Mouse (Mus musculus): ENCODE results near the gene Col6a3. TPM values are rescaled to one million over a fixed set of nuclear protein-coding genes. Genes with fewer than 3 reads are reported as not detected.

Gene Col6a3
- polyA plus RNA-seq, 1 experiment = 16.1 TPM

DNA sequence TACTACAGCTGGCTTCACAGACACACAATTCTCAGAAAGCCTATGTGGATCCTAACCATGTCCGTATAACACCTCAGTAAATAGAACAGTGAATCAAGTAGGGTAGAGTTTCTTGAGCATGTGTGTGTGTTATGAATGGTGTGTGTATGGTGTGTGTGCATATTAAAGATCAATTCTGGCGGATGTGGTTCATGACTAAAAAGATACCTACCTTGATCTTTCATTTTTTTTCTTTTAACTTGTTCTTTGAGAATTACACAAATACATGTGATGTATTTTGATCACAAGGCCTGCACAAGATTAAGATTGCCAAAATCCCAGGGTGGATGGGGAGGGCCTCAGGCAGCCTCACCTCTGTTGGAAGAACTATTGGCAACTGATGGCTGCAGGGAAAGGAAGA lies 104.9 kb downstream of the Col6a3 start:
- WGBS = 81% methylated on average over 2 of the region's 2 CpGs
- no peaks in the 10 kb centered on the region for H3K4me1 ChIP-seq (ENCODE audit: control insufficient read depth, insufficient read depth, low read length)
- H3K4me3 ChIP-seq (replicated peaks; ENCODE audit: control insufficient read depth, low read depth, low read length) = no peak overlapping the region
- TF ChIP-seq POLR2A (IDR thresholded peaks at IDR 0.05; ENCODE audit: borderline replicate concordance, control insufficient read depth, low read depth, low read length) (no peak), CTCF (IDR thresholded peaks at IDR 0.05; ENCODE audit: control insufficient read depth, insufficient read depth, low read length) (no peak)
- no peak overlapping the region for H3K27ac ChIP-seq (ENCODE audit: control insufficient read depth, insufficient read depth, low read depth, low read length, poor library complexity)

DNA sequence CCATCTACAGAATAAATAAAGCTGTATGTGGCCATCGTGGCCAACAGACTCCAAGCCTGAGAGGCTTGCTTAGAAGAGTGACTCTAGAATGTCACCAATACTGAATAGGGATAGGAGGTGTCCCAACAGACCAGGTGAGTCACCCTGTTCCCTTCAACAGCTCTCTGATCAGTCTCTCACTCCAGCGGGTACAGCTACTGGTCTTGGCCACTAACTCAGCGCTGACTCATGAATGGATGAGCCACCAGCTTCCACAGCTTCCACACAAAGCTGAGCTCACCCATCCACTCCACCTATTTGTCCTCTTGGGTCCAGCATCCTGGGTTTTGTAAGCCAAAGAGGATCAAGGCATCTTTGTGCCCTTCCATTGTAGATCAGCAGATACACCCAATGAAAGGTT lies 114.3 kb downstream of the Col6a3 start:
- TF ChIP-seq CTCF (IDR thresholded peaks at IDR 0.05; ENCODE audit: control insufficient read depth, insufficient read depth, low read length) = no peak
- no peak for TF ChIP-seq POLR2A (IDR thresholded peaks at IDR 0.05; ENCODE audit: borderline replicate concordance, control insufficient read depth, low read depth, low read length)
- Histone ChIP-seq H3K4me1 (ENCODE audit: control insufficient read depth, insufficient read depth, low read length) (no peaks in the 10 kb centered on the region), H3K4me3 (replicated peaks; ENCODE audit: control insufficient read depth, low read depth, low read length) (no peak overlapping the region), H3K27ac (ENCODE audit: control insufficient read depth, insufficient read depth, low read depth, low read length, poor library complexity) (no peak overlapping the region)
- WGBS = 81% methylated on average over 3 of the region's 3 CpGs

DNA sequence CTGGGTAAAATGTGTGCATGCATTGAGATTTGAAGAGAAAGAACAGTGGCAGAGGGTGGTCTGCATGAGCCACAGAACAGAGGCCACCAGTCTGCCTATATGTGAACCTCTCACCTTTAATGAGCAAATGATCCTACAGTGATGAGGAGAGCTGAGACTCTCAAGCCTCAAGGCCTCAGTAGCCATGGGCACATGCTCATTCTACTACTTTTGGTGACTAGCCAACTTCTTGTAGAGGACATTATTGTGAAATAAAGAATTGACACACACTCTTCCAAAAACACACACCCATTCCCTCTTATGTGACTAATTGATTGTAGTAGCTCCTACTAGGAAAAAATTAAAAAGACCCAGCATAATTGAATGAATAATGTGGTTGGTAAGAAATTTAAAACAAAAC lies 120.0 kb downstream of the Col6a3 start:
- no peak overlapping the region for H3K27ac ChIP-seq (ENCODE audit: control insufficient read depth, insufficient read depth, low read depth, low read length, poor library complexity)
- no peak overlapping the region for H3K4me3 ChIP-seq (replicated peaks; ENCODE audit: control insufficient read depth, low read depth, low read length)
- no peaks in the 10 kb centered on the region for H3K4me1 ChIP-seq (ENCODE audit: control insufficient read depth, insufficient read depth, low read length)
- TF ChIP-seq POLR2A (IDR thresholded peaks at IDR 0.05; ENCODE audit: borderline replicate concordance, control insufficient read depth, low read depth, low read length) (no peak), CTCF (IDR thresholded peaks at IDR 0.05; ENCODE audit: control insufficient read depth, insufficient read depth, low read length) (no peak)

DNA sequence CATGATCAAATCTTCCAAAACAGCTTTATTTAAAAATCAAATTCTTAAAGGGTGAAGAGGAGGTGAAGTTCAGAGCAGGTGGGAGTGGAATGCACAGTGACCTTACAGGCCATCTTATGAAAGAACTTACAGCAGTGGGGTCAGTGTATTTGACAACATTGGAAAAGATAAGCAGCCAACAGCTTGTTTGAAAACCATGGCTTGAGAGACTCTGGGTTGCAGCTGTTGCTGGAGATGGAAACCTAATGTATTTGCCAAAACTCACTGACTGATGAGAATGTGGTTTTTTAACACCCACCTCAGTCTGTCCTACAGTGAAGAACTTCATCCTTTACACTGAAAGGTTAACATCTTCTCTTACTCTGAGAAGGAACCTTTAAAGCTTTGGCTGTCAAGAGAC lies 120.4 kb downstream of the Col6a3 start:
- Histone ChIP-seq H3K4me1 (ENCODE audit: control insufficient read depth, insufficient read depth, low read length) (no peaks in the 10 kb centered on the region), H3K27ac (ENCODE audit: control insufficient read depth, insufficient read depth, low read depth, low read length, poor library complexity) (no peak overlapping the region), H3K4me3 (replicated peaks; ENCODE audit: control insufficient read depth, low read depth, low read length) (no peak overlapping the region)
- TF ChIP-seq CTCF (IDR thresholded peaks at IDR 0.05; ENCODE audit: control insufficient read depth, insufficient read depth, low read length) (no peak), POLR2A (IDR thresholded peaks at IDR 0.05; ENCODE audit: borderline replicate concordance, control insufficient read depth, low read depth, low read length) (no peak)

DNA sequence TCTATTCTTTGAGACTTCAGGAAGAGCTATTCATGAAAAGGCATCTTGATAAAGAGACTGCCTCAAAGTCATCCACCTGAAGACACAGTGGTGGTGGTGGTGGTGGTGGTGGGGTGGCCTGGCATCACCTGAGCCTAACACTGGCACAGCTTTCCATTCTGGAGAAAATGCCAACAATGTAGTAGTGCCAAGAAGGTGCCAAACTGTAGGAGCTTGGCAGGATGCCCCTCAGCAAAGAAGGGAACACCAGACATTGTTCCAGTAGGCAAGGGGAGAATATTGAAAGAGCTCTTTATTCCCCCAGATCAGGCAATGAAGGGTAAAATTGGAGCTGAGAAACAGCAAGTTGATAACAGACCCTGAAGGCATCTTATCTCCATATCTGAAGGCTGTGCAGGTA lies 121.8 kb downstream of the Col6a3 start:
- no peak overlapping the region for H3K4me3 ChIP-seq (replicated peaks; ENCODE audit: control insufficient read depth, low read depth, low read length)

DNA sequence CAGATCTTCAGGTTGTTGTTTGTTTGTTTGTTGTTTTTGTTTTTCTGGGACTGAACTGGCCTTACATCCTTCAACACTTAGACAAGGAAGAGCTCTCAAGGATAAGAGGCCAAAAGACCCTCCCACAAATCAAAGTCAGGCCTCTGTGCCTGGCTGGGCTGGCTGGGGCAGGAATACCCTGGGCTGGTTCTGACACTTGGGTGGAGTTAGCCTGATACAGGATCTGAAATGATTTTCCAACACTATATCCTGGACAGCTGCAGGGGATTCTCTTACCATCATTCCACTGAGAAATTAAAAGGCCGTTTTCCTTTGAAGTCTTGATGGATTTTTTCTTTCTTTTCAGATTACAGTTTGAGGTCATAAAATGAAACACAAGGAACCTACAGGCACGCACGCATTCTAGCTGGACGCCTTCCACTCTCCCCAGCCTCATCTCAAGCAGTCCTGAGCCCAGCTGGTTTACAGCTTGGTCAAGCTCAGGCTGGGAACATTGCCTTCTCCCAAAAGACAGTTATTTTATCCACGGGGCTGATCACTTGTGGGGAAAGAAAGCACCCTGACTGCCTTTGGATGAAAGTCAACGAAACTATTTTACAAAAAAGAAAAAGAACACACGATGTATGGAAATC lies 123.0 kb downstream of the Col6a3 start:
- H3K4me1 ChIP-seq (ENCODE audit: control insufficient read depth, insufficient read depth, low read length) = no peaks in the 10 kb centered on the region
- TF ChIP-seq POLR2A (IDR thresholded peaks at IDR 0.05; ENCODE audit: borderline replicate concordance, control insufficient read depth, low read depth, low read length) (no peak), CTCF (IDR thresholded peaks at IDR 0.05; ENCODE audit: control insufficient read depth, insufficient read depth, low read length) (no peak)
- H3K4me3 ChIP-seq (replicated peaks; ENCODE audit: control insufficient read depth, low read depth, low read length) = no peak overlapping the region
- WGBS = 68% methylated on average over 7 of the region's 7 CpGs
- no peak overlapping the region for H3K27ac ChIP-seq (ENCODE audit: control insufficient read depth, insufficient read depth, low read depth, low read length, poor library complexity)

More for the DNA sequence above, 121.8 kb downstream of the Col6a3 start:
- TF ChIP-seq CTCF (IDR thresholded peaks at IDR 0.05; ENCODE audit: control insufficient read depth, insufficient read depth, low read length) (no peak), POLR2A (IDR thresholded peaks at IDR 0.05; ENCODE audit: borderline replicate concordance, control insufficient read depth, low read depth, low read length) (no peak)
- no peak overlapping the region for H3K27ac ChIP-seq (ENCODE audit: control insufficient read depth, insufficient read depth, low read depth, low read length, poor library complexity)
- no peaks in the 10 kb centered on the region for H3K4me1 ChIP-seq (ENCODE audit: control insufficient read depth, insufficient read depth, low read length)

DNA sequence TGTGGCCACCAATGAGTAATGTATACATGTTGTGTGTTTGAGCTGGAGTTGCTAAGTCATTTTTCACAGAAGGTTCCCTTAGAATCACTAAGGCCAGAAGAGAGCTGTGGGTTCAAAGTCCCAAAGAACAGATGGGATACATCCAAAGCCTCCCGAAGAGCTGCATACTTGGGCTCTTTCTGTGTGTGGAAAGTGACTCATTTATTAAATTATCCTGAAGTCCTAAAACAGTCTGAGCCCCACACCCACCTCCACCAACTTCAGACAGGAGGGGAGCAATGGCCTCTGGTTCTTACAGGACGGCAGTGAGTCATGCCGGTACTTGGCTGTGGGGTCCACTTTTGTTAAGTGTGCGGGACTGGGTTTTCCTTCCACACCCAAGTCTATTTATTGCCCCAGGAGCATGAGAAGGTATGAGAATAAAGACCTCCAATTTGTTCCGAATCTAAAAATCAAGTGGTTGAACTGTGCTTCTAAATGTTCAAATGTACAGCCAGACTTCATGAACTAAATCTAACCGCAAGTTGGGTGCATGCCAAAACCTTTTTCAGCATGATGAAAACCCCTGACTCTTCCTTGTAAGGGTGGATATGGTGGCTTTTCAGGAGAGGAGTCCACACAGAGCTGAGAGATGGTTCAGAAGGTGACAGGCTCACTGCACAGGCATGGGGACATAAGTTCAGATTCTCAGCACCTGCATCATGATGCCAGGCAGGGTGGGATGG lies 124.8 kb downstream of the Col6a3 start:
- no peaks in the 10 kb centered on the region for H3K4me1 ChIP-seq (ENCODE audit: control insufficient read depth, insufficient read depth, low read length)
- no peak overlapping the region for H3K4me3 ChIP-seq (replicated peaks; ENCODE audit: control insufficient read depth, low read depth, low read length)
- TF ChIP-seq CTCF (IDR thresholded peaks at IDR 0.05; ENCODE audit: control insufficient read depth, insufficient read depth, low read length) = no peak
- TF ChIP-seq POLR2A (IDR thresholded peaks at IDR 0.05; ENCODE audit: borderline replicate concordance, control insufficient read depth, low read depth, low read length) = no peak
- WGBS = 81% methylated on average over 6 of the region's 6 CpGs
- H3K27ac ChIP-seq (ENCODE audit: control insufficient read depth, insufficient read depth, low read depth, low read length, poor library complexity) = no peak overlapping the region

DNA sequence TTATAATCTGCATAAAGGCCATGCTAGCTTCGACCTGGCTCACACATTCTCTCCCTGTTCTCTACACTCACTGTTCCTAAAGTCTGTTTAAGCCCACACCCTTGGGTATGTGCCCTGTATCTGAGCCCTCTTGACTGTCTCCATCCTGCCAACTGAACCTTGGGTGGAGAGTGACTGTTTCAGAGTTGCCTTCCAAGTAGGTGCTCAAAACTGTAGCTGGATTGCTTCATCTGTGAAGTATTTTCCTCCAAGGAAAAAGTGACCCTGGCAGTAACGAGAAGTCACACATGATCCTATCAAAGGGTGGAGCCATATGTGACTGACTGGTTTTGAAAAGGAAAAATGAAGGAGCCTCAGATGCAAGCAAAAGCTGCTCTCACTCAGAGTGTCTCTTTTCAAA lies 127.5 kb downstream of the Col6a3 start:
- 60% methylated on average over 2 of the region's 2 CpGs for WGBS
- H3K4me3 ChIP-seq (replicated peaks; ENCODE audit: control insufficient read depth, low read depth, low read length) = no peak overlapping the region

More for the DNA sequence above, 127.5 kb downstream of the Col6a3 start:
- no peaks in the 10 kb centered on the region for H3K4me1 ChIP-seq (ENCODE audit: control insufficient read depth, insufficient read depth, low read length)
- H3K27ac ChIP-seq (ENCODE audit: control insufficient read depth, insufficient read depth, low read depth, low read length, poor library complexity) = no peak overlapping the region
- TF ChIP-seq POLR2A (IDR thresholded peaks at IDR 0.05; ENCODE audit: borderline replicate concordance, control insufficient read depth, low read depth, low read length) = no peak
- TF ChIP-seq CTCF (IDR thresholded peaks at IDR 0.05; ENCODE audit: control insufficient read depth, insufficient read depth, low read length) = no peak

Other genes with a start within 250 kb of the Col6a3 start
- gene Cops8, start 241.0 kb downstream of the Col6a3 start, polyA plus RNA-seq (2011; ENCODE audit: insufficient read depth, insufficient read length, low replicate concordance, missing spikeins) = 21.4 and 41.7 TPM in 2 replicates
- gene Mlph, start 71.1 kb upstream of the Col6a3 start, polyA plus RNA-seq (2011; ENCODE audit: insufficient read depth, insufficient read length, low replicate concordance, missing spikeins) = 0.57 TPM in 1 of 2 replicates, not detected in the other
- not detected in 2 replicates for gene Prlh, start 109.1 kb upstream of the Col6a3 start, polyA plus RNA-seq (2011; ENCODE audit: insufficient read depth, insufficient read length, low replicate concordance, missing spikeins)
- gene Rab17, start 125.7 kb upstream of the Col6a3 start, polyA plus RNA-seq (2011; ENCODE audit: insufficient read depth, insufficient read length, low replicate concordance, missing spikeins) = not detected in 2 replicates
- gene Lrrfip1, start 154.8 kb upstream of the Col6a3 start, polyA plus RNA-seq (2011; ENCODE audit: insufficient read depth, insufficient read length, low replicate concordance, missing spikeins) = 30.9 and 51.9 TPM in 2 replicates

Measured in bone marrow, adult 2 months (tissue).